Mouse (Mus musculus) frontal cortex, postnatal 25 days (tissue): ENCODE data around the gene Srgap1.

Experiments
- DNase-seq, 2 experiments: peaks; one replicate each; pipeline ENCODE4 v3.0.0; 2022; ENCODE audit warnings: low spot score in 2 of 2

The Srgap1 gene

DNA sequence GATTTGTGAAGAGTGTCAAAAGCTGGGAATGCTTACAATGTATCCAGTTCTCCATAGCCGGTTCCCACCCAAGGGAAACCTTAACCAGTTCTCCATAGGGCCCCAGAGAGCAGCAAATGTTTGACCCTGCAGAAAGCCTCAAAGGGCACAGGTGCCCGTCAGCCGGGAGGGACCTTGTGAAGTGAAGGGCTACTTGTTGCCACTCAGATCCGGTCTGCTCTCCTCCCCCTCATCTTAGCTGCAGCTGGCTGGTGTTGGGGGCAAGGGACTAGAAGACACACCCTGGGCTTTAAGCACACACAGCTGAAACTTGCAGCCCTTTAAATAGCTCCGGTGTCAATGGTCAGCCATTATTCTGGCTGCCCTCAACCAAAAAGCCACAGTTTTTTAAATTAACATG lies 30.1 kb downstream of the Srgap1 start:
- no peak for DNase-seq

GRCm38 (mm10) chr10:122016631-122017030 lies 30.5 kb downstream of the Srgap1 start:
- DNase-seq: no peak

- DNase-seq: no peak
These were observed 34.8 kb downstream of the Srgap1 start for GRCm38 (mm10) chr10:122012321-122012720.

DNA sequence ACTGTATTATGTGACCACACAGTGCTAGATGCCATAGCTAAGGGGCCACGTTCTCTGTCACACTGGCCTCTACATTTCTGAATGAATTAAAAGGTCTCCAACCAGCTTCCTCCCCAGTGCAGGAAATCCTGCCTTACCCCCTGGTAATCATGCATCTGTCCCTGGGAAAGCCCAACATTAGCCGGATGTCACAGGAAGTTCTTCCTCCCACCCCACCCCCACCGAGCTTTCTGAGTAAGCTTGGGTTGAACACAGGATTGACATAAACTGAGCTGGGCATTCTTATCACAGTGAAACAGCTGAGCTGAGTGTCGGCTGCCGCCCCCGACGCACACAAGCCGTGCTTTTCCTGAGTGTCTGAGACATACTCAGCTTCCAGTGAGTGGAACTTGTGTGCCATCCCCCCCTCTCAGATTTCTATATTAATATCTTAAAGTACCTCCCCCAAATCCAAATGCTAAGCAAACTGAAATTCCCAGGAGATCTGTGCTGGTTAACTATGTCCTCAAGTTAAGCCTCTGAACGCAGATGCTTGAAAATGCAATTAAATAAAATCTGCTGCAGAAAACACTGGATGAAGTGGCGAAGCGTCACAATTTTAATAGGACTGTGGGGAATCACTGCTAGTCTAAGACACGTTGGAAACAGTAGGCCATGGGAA lies 38.3 kb downstream of the Srgap1 start:
- DNase-seq: no peak

DNA sequence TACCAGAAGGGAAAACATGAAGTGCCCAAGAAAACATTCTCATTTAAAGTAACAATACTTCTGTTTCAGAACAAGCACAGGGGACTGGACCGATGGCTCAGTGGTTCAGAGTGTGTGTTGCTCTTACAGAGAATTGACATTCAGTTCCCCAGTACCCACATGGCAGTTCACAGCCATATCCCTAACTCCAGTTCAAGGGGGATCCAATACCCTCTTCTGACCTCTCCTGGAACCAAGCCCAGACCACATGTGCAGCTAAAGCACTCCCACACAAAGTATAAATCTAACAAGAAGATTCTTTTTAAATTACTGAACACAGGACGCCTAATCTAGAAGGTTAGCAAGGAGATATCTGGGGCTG lies 38.8 kb downstream of the Srgap1 start:
- DNase-seq: no peak

DNA sequence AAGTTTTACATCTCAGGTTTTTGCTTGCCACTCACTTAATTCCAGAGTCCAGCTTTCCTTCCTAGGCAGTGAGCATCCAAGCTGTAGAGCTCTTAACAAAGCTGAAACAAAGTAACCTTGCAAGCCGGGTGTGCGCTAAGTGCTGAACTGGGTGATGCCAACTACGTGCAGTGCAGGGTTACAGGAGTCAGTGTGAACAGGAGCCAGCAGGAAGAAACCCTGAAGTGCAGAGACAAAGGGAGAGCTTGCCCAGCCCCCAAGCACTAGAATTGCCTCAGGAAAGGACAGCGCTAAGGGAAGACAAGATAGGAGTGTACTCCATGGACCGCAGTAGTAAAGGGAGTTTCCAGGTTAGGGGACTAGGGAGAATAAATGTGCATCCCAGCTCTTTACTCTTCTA lies 40.5 kb downstream of the Srgap1 start:
- DNase-seq: no peak

GRCm38 (mm10) chr10:122006151-122006550 lies 41.0 kb downstream of the Srgap1 start:
- DNase-seq: no peak

- DNase-seq: no peak
These were observed 41.6 kb downstream of the Srgap1 start for GRCm38 (mm10) chr10:122005560-122005959.

- no peak for DNase-seq
These were observed 44.2 kb downstream of the Srgap1 start for GRCm38 (mm10) chr10:122002930-122003329.

- DNase-seq: no peak
These were observed 48.3 kb downstream of the Srgap1 start for GRCm38 (mm10) chr10:121998806-121999205.

DNA sequence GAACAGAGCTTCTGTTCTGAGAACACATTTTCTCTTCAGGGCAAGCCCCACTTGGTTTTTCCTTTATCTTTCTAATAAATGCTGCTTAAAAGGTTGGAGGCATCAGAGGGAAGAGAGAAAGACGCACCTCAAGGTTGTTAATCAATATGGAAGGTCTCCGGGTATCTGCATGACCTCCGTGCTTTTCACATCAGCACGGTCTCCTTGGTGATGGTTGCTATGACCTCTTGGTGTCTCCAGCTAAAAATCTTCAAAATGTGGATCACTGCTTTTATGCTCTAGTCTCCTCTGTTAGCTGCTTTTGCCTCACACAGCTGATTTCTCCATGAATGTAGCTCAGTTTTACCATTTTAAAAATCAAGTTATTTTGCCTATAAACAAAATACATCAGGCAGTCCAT lies 50.6 kb downstream of the Srgap1 start:
- no peak for DNase-seq

DNA sequence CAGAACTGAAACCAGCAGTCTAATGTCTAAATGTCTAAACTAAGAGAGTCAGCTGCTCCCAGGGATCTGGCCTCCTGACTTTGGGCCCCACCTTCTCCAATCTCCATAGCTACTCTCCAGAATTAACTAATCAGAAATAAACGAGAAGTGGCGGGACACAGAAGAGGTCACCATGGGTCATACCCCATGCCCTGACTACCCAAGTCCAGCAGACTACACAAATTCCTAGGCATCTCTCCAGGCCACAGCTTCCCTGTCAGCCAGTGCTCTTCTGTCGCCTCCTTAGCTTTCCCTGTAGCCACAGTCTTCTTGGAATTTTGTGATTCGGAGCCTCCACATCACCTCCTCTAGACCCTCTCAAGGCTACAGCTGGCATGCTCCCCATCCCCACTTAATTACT lies 51.7 kb downstream of the Srgap1 start:
- DNase-seq: no peak

GRCm38 (mm10) chr10:121994660-121995059 lies 52.5 kb downstream of the Srgap1 start:
- no peak for DNase-seq

GRCm38 (mm10) chr10:121992609-121993008 lies 54.5 kb downstream of the Srgap1 start:
- DNase-seq: no peak

- no peak for DNase-seq
These were observed 60.1 kb downstream of the Srgap1 start for GRCm38 (mm10) chr10:121986997-121987396.

GRCm38 (mm10) chr10:121984887-121985286 lies 62.2 kb downstream of the Srgap1 start:
- no peak for DNase-seq

- no peak for DNase-seq
These were observed 63.0 kb downstream of the Srgap1 start for GRCm38 (mm10) chr10:121983993-121984610.

DNA sequence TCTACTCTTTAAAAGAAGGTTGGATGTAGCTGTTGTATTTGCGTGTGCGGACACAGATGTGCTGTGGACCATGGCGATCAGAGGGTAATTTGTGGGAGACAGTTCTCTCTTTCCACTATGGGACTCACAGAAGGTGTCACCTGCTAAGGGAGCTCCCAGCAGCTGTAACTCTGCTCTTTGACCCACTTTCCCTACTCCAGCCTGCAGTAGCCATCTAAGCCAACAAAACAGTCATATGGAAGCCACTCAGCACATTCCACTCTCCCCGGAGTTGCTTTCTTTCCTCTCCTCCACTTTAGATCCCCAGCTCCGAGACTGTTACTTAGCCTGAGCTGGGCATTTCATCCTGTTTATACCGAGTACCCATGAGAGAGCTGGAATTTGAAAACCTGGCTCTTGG lies 71.8 kb downstream of the Srgap1 start:
- no peak for DNase-seq

- DNase-seq: no peak
These were observed 72.5 kb downstream of the Srgap1 start for GRCm38 (mm10) chr10:121974591-121974990.

DNA sequence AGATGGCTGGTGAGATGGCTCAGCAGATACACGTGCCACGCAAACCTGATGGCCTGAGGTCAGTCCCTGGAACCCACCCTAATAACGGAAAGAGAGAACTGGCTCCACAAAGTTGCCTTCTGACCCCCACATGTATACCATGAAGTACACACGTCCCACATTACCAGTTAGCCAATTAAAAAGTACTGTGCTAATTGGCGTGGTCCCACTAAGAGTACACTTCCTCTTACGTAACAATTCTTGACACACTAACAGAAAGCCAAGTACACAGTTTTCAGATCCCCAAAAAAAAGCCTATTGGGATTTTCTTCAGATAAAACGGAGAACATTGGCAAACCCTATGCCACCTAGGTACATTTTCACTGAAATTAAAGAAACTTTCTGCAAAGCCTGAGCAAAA lies 73.8 kb downstream of the Srgap1 start:
- no peak for DNase-seq

- no peak for DNase-seq
These were observed 74.7 kb downstream of the Srgap1 start for GRCm38 (mm10) chr10:121972249-121972892.

GRCm38 (mm10) chr10:121971658-121972057 lies 75.5 kb downstream of the Srgap1 start:
- no peak for DNase-seq

- no peak for DNase-seq
These were observed 76.2 kb downstream of the Srgap1 start for GRCm38 (mm10) chr10:121970912-121971311.
